Mouse (Mus musculus): ENCODE data around the gene Zfp423.
"Not testable (repeated sequence)": the region's sequence is repeated elsewhere in the genome, so short reads cannot be mapped to it uniquely, and the experiment has no call there.

Gene Zfp423

DNA sequence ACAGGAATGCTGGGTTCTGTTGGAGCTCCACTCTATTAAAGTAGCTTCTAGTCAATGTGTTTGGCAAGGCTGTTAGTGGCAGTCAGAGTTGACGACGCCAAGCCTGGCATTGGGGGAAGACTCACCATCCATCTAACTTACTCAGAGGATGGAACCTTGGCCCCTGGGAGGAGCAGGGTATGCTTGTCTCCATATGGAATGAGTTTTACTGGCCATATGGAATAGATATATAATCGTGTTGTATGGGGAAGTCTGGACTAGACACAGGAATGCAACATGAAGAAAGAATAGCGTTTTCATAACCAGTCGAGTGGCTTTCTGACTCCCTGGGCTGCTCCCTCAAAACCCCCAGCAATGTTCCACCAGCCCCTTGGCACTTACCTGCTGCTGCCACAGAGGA lies 55.3 kb downstream of the Zfp423 start:
- no peak for DNase-seq (ENCODE audit: low read depth, low spot score)

- no peak for DNase-seq (ENCODE audit: low read depth, low spot score)
Measured at GRCm38 (mm10) chr8:87895203-87896041, 64.0 kb downstream of the Zfp423 start.

- no peak for DNase-seq (ENCODE audit: low read depth, low spot score)
Measured at GRCm38 (mm10) chr8:87894287-87894686, 65.1 kb downstream of the Zfp423 start.

GRCm38 (mm10) chr8:87893547-87893946 lies 65.8 kb downstream of the Zfp423 start:
- DNase-seq (ENCODE audit: low read depth, low spot score), result no peak

DNA sequence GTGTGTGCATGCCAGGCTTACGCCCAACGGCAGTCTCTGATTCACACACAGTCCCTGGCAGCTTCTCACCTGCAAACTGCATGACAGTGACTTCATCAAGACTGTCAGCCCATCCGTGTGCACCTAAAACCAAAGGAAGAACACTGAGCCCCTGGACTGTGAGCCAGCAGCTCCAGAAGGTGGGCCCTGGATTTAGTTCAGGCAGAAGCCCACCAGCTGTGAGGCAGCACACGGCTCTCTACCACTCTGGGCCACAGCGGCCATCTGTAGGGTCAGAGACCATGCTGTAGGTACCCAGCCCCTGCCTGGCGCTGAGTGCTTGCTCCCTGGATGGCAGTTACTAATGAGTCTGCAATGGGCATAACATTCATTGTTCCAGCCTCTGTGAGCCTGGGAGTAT lies 66.5 kb downstream of the Zfp423 start:
- no peak for DNase-seq (ENCODE audit: low read depth, low spot score)

DNA sequence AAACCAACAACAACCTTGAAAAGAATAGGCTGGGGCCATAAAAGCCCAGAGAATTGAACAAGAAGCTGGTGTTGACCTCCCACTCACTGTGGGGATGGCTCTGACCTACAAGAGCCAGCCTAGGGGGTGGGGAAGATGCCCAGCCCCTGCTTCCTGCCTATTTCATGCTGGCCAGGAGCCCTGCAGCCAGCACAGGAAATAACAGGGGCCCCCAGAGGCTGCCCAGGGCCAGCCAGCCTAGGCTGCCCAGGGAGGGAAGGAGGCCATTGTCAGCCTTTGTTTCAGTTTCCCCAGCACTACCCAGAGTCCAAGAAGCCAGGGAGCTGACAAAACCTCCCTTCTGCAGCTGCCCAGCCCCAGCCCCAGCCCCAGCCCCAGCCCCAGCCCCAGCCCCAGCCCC lies 67.5 kb downstream of the Zfp423 start:
- no peak for DNase-seq (ENCODE audit: low read depth, low spot score)

DNA sequence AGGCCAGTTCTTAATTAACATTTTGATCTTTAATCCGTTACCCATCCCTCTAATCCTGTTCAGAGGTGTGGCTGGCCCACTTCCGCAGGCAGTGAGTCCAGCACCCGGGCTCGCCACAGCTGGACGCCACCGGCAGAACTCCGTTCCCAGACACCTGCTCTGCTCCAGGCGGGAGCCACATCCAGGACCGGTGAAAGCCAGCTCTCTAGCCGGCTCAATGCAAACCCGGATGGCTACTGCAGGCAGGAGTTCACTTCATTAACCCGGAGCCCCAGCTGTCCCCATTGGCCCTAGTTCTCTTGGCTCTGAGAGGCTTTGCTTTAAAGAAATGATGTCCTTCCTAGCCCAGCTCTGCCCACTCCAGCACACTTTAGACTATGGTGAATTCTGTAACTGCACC lies 71.4 kb downstream of the Zfp423 start:
- no peak for DNase-seq (ENCODE audit: low read depth, low spot score)

- DNase-seq (ENCODE audit: low read depth, low spot score), result no peak
Measured at GRCm38 (mm10) chr8:87881088-87881487, 78.3 kb downstream of the Zfp423 start.

GRCm38 (mm10) chr8:87875852-87876251 lies 83.5 kb downstream of the Zfp423 start:
- no peak for DNase-seq (ENCODE audit: low read depth, low spot score)

- DNase-seq (ENCODE audit: low read depth, low spot score), result no peak
Measured at GRCm38 (mm10) chr8:87875452-87875851, 83.9 kb downstream of the Zfp423 start.

DNA sequence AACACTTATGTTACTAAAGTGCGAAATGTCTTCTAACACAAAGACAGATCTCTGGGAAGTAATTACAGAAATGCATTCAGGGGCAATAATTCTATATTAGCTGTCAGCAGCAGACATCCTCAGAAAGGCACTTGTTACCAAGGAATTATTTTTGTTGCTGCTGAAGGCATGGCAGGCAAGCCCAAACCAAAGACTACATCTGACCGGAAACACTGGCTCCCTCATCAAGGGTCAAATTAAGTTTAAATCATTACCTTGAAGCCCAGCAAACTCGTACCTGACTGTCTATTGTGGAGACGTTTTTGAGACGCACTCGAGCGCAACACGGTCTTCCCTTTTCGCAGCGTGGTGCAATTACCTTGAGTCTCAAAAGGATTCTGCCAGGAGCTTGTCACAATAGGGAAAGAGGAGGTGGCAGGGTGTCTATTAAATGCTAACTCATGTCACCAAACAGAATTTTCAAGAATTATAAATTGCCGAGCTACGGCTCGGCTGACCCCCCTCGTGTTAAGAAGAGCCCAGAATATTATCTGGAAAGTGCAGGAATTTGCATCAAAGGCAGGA lies 86.3 kb downstream of the Zfp423 start:
- DNase-seq (ENCODE audit: low read depth, low spot score), result no peak

DNA sequence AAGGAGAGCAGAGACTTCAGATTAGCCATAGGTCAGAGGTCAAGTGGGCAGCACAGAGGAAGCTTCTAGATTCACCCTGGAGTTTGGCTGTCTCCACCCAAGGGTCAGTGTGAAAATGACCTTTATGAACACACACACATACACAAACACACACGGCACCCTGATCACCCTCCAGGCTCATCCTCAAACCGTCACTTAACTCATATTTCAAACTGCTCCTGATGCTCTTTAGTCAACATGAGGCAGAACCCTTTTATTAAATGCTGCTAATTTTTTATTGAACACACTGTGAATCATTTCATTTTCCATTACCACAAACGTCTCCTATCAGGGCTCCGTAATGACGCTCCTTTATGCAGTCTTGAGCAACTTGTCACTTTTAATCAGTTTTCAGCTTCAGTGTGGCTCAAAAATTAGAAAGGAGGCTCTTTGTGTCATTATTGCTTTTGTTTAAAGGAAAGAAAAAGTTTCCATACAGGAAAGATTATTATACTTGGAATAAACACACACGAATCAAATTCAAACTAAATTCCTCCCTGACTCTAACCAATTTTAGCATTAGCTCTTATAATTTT lies 87.0 kb downstream of the Zfp423 start:
- no peak for DNase-seq (ENCODE audit: low read depth, low spot score)

- DNase-seq (ENCODE audit: low read depth, low spot score), result no peak
Measured at GRCm38 (mm10) chr8:87866586-87866985, 92.8 kb downstream of the Zfp423 start.

GRCm38 (mm10) chr8:87864236-87864635 lies 95.2 kb downstream of the Zfp423 start:
- no peak for DNase-seq (ENCODE audit: low read depth, low spot score)

GRCm38 (mm10) chr8:87863128-87863527 lies 96.3 kb downstream of the Zfp423 start:
- no peak for DNase-seq (ENCODE audit: low read depth, low spot score)

GRCm38 (mm10) chr8:87861718-87862117 lies 97.7 kb downstream of the Zfp423 start:
- no peak for DNase-seq (ENCODE audit: low read depth, low spot score)

- no peak for DNase-seq (ENCODE audit: low read depth, low spot score)
Measured at GRCm38 (mm10) chr8:87860905-87861304, 98.5 kb downstream of the Zfp423 start.

DNA sequence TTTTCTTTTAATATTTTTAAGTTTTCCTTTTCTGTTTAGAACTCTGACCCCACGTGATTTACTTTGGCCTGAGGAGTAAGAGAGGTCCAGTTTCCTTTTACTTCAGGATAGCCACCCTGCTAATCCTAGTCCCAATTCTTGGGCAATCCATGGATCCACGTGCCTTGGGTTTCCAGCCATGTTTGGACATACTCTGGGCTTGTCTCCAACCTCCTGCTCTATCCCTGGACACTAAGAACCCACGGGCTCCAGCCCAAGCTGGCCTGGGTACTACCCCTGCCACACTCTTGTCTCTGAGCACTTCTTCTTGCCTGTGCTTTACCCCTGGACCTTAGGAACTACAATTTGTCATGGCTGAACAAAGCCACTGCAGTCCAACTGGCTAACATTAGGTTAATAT lies 107.5 kb downstream of the Zfp423 start:
- no peak for DNase-seq (ENCODE audit: low read depth, low spot score)

- DNase-seq (ENCODE audit: low read depth, low spot score), result no peak
Measured at GRCm38 (mm10) chr8:87851380-87851779, 108.0 kb downstream of the Zfp423 start.

DNA sequence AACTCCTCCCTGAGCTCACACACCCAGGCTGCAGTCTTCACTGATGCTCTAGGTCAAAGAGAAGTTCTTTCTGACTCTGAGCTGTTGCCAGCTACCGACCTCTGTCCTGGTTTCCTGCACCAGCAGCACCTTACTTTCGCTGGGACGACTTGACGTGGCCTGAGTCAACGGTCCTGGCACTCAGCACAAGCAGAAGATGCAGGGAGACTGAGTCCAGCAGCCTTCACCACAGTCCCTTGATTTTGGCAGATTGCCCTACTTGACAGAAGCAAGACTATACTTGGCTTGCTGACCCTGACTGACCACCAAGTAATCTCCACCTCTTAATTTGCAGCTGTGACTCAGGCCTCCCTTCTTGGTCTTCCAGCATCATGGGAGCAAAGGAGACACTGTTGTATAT lies 110.6 kb downstream of the Zfp423 start:
- no peak for DNase-seq (ENCODE audit: low read depth, low spot score)

DNA sequence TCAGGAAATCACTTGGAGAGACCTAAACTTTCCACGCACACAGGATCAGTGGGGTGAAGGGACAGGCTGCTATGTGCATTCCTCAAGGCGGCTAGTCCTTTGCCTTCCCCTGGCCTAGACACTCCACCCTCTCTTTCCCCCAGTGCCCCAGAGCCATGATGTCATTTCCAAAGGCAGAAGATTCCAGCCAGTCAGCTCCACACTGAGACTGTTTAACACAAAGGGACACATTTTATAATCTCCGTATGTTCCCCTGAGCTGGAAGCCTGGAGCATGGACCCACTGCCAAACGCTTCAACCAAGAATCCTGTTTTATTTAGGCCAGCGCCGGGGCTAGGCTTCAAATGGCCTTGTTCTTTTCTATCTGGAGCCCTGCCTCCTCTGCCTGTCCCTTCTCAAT lies 111.6 kb downstream of the Zfp423 start:
- no peak for DNase-seq (ENCODE audit: low read depth, low spot score)

DNA sequence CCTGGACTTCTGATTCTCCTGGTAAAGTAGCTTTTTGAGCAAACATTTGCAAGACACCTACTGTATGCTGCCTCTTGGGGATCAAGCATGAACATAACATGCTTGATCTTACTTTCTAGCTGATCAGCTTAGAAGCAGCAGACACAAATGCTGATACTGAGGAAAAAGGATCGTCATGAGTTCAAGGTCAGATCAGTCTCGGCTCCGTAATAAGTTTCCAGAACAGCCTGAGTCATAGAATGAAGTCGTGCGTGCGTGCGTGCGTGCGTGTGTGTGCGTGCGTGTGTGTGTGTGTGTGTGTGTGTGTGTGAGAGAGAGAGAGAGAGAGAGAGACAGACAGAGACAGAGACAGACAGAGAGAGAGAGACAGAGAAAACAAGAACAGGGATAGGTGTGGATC lies 117.3 kb downstream of the Zfp423 start:
- DNase-seq (ENCODE audit: low read depth, low spot score), result not testable (repeated sequence)

DNA sequence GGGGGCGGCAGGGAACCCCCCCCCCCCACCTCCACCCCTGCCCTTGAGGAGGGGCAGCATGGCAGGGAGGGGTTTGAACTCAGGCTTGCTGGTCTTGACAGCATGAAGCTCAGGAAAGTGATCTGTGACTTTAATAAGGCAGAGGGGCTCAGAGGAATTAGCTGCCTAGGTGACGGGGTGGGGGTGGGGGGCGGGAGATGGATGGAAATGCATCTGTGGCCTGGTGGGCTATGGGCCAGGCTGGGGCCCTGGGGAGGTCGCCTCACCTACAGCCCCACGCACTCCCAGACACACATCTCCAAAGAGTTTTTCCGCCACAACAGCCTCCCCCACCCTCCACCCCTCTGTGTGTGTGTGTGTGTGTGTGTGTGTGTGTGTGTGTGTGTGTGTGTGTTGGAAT lies 122.1 kb downstream of the Zfp423 start:
- no peak for DNase-seq (ENCODE audit: low read depth, low spot score)
